Comparison of ENCODE assay signal across 30 mouse cellular contexts in genomic region chr16:31094036-31094435, GRCm38 (mm10). TPM values are rescaled to one million over a fixed set of nuclear protein-coding genes. Genes with fewer than 3 reads are reported as not detected.
DNase-seq lines count a peak whose midpoint lies in the region; ATAC-seq and TF ChIP-seq lines count a peak whose summit lies in the region.
"Had no signal": no experiment of that assay in that cellular context is flagged by ENCODE, and none has a peak within 500 bp of the region (broad histone marks: within the 10 kb centered on the region; RNA-seq: fewer than 3 reads in every experiment).

No protein-coding gene starts in this region.

- TF ChIP-seq CTCF in midbrain, postnatal 0 days (IDR thresholded peaks at IDR 0.05), result no peak
- no peak for TF ChIP-seq CTCF in brain, embryonic 14.5 days (IDR thresholded peaks at IDR 0.05; ENCODE audit: borderline replicate concordance, extremely low read depth, insufficient read depth, insufficient read length)

- H3K36me3 ChIP-seq in midbrain, postnatal 0 days (ENCODE audit: insufficient read depth, low read length), result peaks cover 6% of the 10 kb centered on the region
- H3K36me3 ChIP-seq in midbrain, embryonic 11.5 days (ENCODE audit: control insufficient read depth, insufficient read depth, low read length), result no peaks in the 10 kb centered on the region

- H3K9me3 ChIP-seq in midbrain, postnatal 0 days (ENCODE audit: low read length), result no peaks in the 10 kb centered on the region
- no peaks in the 10 kb centered on the region for H3K9me3 ChIP-seq in midbrain, embryonic 11.5 days (ENCODE audit: control insufficient read depth, low read length)
- H3K9me3 ChIP-seq: embryonic facial prominence, embryonic 13.5 days; embryonic facial prominence, embryonic 15.5 days; forebrain, embryonic 10.5 days; forebrain, embryonic 12.5 days; G1E had no signal

- H3K4me2 ChIP-seq in midbrain, postnatal 0 days (ENCODE audit: low read depth, low read length, poor library complexity, severe bottlenecking), result no peak overlapping the region
- H3K4me2 ChIP-seq in midbrain, embryonic 11.5 days, result no peak overlapping the region
- H3K4me2 ChIP-seq: embryonic facial prominence, embryonic 13.5 days; embryonic facial prominence, embryonic 15.5 days; forebrain, embryonic 12.5 days had no signal

- peak; percentile 44; the same call in 1 of the 2 replicates for ATAC-seq in frontal cortex, adult (ENCODE audit: low TSS enrichment)
- ATAC-seq in midbrain, postnatal 0 days (ENCODE audit: low FRiP score), result no peak
- no peak for ATAC-seq in midbrain, embryonic 11.5 days (ENCODE audit: low FRiP score)
- ATAC-seq: activated CD4-positive, CD25-positive, alpha-beta regulatory T cell, adult 4 months; CD4-positive, CD25-positive, alpha-beta regulatory T cell, adult 4 months; forebrain, embryonic 14.5 days; forebrain, embryonic 16.5 days; Patski had no signal

- H3K4me3 ChIP-seq in midbrain, postnatal 0 days (ENCODE audit: low read depth, low read length), result no peak overlapping the region
- no peak overlapping the region for H3K4me3 ChIP-seq in midbrain, embryonic 11.5 days (ENCODE audit: low read depth, low read length)
- H3K4me3 ChIP-seq: embryonic facial prominence, embryonic 13.5 days; embryonic facial prominence, embryonic 15.5 days; erythroblast, embryonic 14.5 days; forebrain, embryonic 10.5 days; forebrain, embryonic 12.5 days had no signal

- no peaks in the 10 kb centered on the region for H3K27me3 ChIP-seq in midbrain, postnatal 0 days (ENCODE audit: insufficient read depth, low read length)
- no peaks in the 10 kb centered on the region for H3K27me3 ChIP-seq in midbrain, embryonic 11.5 days (ENCODE audit: control insufficient read depth, insufficient read depth, low read length)
- H3K27me3 ChIP-seq: CH12.LX; embryonic facial prominence, embryonic 13.5 days; embryonic facial prominence, embryonic 15.5 days; forebrain, embryonic 12.5 days; Patski had no signal

- H3K4me1 ChIP-seq in midbrain, postnatal 0 days (ENCODE audit: insufficient read depth, low read length), result no peaks in the 10 kb centered on the region
- H3K4me1 ChIP-seq in midbrain, embryonic 11.5 days (ENCODE audit: control insufficient read depth, insufficient read depth, low read length), result peaks cover 2% of the 10 kb centered on the region; the same call in 1 of the 2 replicates
- H3K4me1 ChIP-seq: embryonic facial prominence, embryonic 13.5 days; embryonic facial prominence, embryonic 15.5 days had no signal

- H3K9ac ChIP-seq in midbrain, postnatal 0 days (replicated peaks; ENCODE audit: low read length, poor library complexity, severe bottlenecking), result no peak overlapping the region
- H3K9ac ChIP-seq in midbrain, embryonic 11.5 days (ENCODE audit: low read length), result no peak overlapping the region
- H3K9ac ChIP-seq: embryonic facial prominence, embryonic 13.5 days; embryonic facial prominence, embryonic 15.5 days; forebrain, embryonic 12.5 days had no signal

- H3K27ac ChIP-seq in midbrain, postnatal 0 days (ENCODE audit: low read depth, low read length), result no peak overlapping the region
- H3K27ac ChIP-seq in midbrain, embryonic 11.5 days (ENCODE audit: low read depth, low read length), result no peak overlapping the region
- H3K27ac ChIP-seq: embryonic facial prominence, embryonic 13.5 days; embryonic facial prominence, embryonic 15.5 days; forebrain, embryonic 10.5 days; forebrain, embryonic 12.5 days had no signal

- TF ChIP-seq POLR2A in brain, embryonic 14.5 days (IDR thresholded peaks at IDR 0.05; ENCODE audit: borderline replicate concordance, extremely low read depth, insufficient read depth, insufficient read length, poor library complexity, severe bottlenecking), result no peak

- DNase-seq in frontal cortex, postnatal 25 days (ENCODE audit: low spot score in 2 of 2), result no peak
- DNase-seq in layer of hippocampus, adult 9-11 months, result peak; percentile 54
- no peak for DNase-seq in layer of hippocampus, postnatal 25 days (ENCODE audit: extremely low spot score in 1 of 2, low spot score in 1 of 2)
- peak; percentile 14 for DNase-seq in midbrain, postnatal 0 days (ENCODE audit: low spot score)
- DNase-seq in midbrain, embryonic 11.5 days (ENCODE audit: low spot score, missing footprints), result no peak
- peak; percentile 8 for DNase-seq in brain, embryonic 14.5 days (ENCODE audit: low read depth)
- no peak for DNase-seq in neural tube, embryonic 10.5 days (ENCODE audit: extremely low spot score, low spot score)
- DNase-seq: adrenal gland, adult 2 months; adrenal gland, postnatal 10 days; adrenal gland, postnatal 25 days; B cell, adult 2 months; cerebellum, adult 11-12 months; cerebellum, adult 2 months; cerebellum, adult 9-11 months; cerebellum, postnatal 14 days; cerebellum, postnatal 36 days; embryo, embryonic 11 days had no signal

- 39% methylated on average over 6 of the region's 6 CpGs for WGBS in midbrain, postnatal 0 days
- WGBS in midbrain, embryonic 11.5 days, result 61% methylated on average over 6 of the region's 6 CpGs

RNA-seq across cellular contexts. Expression of gene Xxylt1, which starts 12.8 kb away (rescaled TPM):
- 10 to 100 TPM; 20.0 to 21.6 TPM for total RNA-seq in layer of hippocampus, postnatal 25 days (2021)
- total RNA-seq in midbrain, postnatal 0 days (2014; rRNA removed), result 34.5 and 42.9 TPM in 2 replicates
- polyA plus RNA-seq in midbrain, postnatal 0 days (2015; fragmentation: Nextera tagmentation; extraction: Ambion mirVana), result 17.1 and 18.2 TPM in 2 replicates
- 11.7 and 12.7 TPM in 2 replicates for polyA plus RNA-seq in midbrain, embryonic 11.5 days (2014; fragmentation: Nextera tagmentation; extraction: Ambion mirVana)
- polyA plus RNA-seq in brain, embryonic 14.5 days (2012; rRNA removed), result 13.9 and 15.3 TPM in 2 replicates

Comparison
In these comparisons a context has a peak if more than half of its experiments do, and no peak if none do; other contexts are left out.
1. DNase-seq: peak in layer of hippocampus, adult 9-11 months (single experiment), midbrain, postnatal 0 days (single experiment) and brain, embryonic 14.5 days (single experiment); none in frontal cortex, postnatal 25 days (0 of 2), layer of hippocampus, postnatal 25 days (0 of 2), midbrain, embryonic 11.5 days (single experiment) and neural tube, embryonic 10.5 days (single experiment).